Mouse (Mus musculus): ENCODE measurements around the gene Gm28551.

GRCm38 (mm10) chr1:53291197-53291596, 61.3 kb downstream of the Gm28551 start:
- no peak for TF ChIP-seq CTCF (IDR thresholded peaks at IDR 0.05; ENCODE audit: control insufficient read depth, insufficient read depth, low read length)
- no peak for TF ChIP-seq POLR2A (IDR thresholded peaks at IDR 0.05; ENCODE audit: borderline replicate concordance, control insufficient read depth, low read depth, low read length)

Data from bone marrow, adult 2 months (tissue).